Mouse (Mus musculus) frontal cortex, postnatal 14 days (tissue): ENCODE measurements around the gene Rnf185.
A peak's percentile ranks its signal among the peaks of the same experiment; 100 is the strongest.

Experiments
- DNase-seq, 2 experiments: peaks; one replicate each; pipeline ENCODE4 v3.0.0; 2022; ENCODE audit warnings: low spot score in 2 of 2

Rnf185 gene

GRCm38 (mm10) chr11:3444875-3445274 is 7.3 kb downstream of the Rnf185 start:
- no peak for DNase-seq

- DNase-seq, result no peak
These were observed 9.1 kb downstream of the Rnf185 start for GRCm38 (mm10) chr11:3443091-3443490.

GRCm38 (mm10) chr11:3442677-3443076 is 9.5 kb downstream of the Rnf185 start:
- no peak for DNase-seq

GRCm38 (mm10) chr11:3441696-3442443 is 10.3 kb downstream of the Rnf185 start:
- DNase-seq, result no peak

GRCm38 (mm10) chr11:3437621-3438020 is 14.5 kb downstream of the Rnf185 start:
- DNase-seq, result no peak

GRCm38 (mm10) chr11:3433809-3434208 is 18.4 kb downstream of the Rnf185 start:
- no peak for DNase-seq

GRCm38 (mm10) chr11:3431976-3432603 is 20.1 kb downstream of the Rnf185 start:
- DNase-seq, result no peak

GRCm38 (mm10) chr11:3431515-3431914 is 20.6 kb downstream of the Rnf185 start:
- DNase-seq, result no peak

- DNase-seq, result no peak
These were observed 23.5 kb downstream of the Rnf185 start for GRCm38 (mm10) chr11:3428632-3429031.

- no peak for DNase-seq
These were observed 24.4 kb downstream of the Rnf185 start for GRCm38 (mm10) chr11:3427697-3428230.

GRCm38 (mm10) chr11:3422242-3422641 is 29.9 kb downstream of the Rnf185 start:
- DNase-seq, result no peak

GRCm38 (mm10) chr11:3418741-3419140 is 33.4 kb downstream of the Rnf185 start:
- DNase-seq, result no peak

GRCm38 (mm10) chr11:3417795-3418194 is 34.4 kb downstream of the Rnf185 start:
- no peak for DNase-seq

GRCm38 (mm10) chr11:3416399-3416798 is 35.8 kb downstream of the Rnf185 start:
- no peak for DNase-seq

- DNase-seq, result no peak
These were observed 40.1 kb downstream of the Rnf185 start for GRCm38 (mm10) chr11:3412111-3412510.

GRCm38 (mm10) chr11:3408997-3409732 is 43.0 kb downstream of the Rnf185 start, which contains the start of gene Limk2:
Gene Limk2 (minus strand): TSS chr11:3409189.
- peak; percentile 57 to 73 for DNase-seq

- DNase-seq, result no peak
These were observed 43.8 kb downstream of the Rnf185 start for GRCm38 (mm10) chr11:3408131-3408996.

- no peak for DNase-seq
These were observed 47.7 kb downstream of the Rnf185 start for GRCm38 (mm10) chr11:3404287-3405047.

- no peak for DNase-seq
These were observed 49.1 kb downstream of the Rnf185 start for GRCm38 (mm10) chr11:3403024-3403423.

- no peak for DNase-seq
These were observed 53.8 kb downstream of the Rnf185 start for GRCm38 (mm10) chr11:3398318-3398717.

GRCm38 (mm10) chr11:3396562-3396961 is 55.6 kb downstream of the Rnf185 start:
- no peak for DNase-seq
